ENCODE assay signal across 31 mouse cellular contexts in the genomic region with DNA sequence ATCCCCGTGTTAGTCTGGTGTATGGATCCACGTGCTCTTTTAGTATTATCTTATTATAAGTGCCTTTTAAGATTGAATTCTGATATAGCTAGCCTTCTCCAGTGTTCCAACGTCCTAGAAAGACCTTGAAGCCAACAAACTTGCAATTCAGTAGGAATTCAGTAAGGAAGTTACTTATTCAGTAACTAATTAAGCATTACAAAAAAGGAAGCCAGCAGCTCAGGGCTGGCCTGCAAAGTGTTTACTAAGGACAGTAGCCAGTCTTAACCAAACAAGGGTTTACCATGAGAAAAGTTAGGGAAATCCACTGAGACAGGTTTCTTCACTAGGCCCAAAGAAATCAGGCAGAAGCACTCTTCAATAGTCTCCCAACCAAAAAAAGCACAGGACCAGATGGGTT. TPM values are rescaled to one million over a fixed set of nuclear protein-coding genes. Genes with fewer than 3 reads are reported as not detected.
"Had no signal": no experiment of that assay in that cellular context is flagged by ENCODE, and none has a peak within 500 bp of the region (broad histone marks: within the 10 kb centered on the region; RNA-seq: fewer than 3 reads in every experiment).

No protein-coding gene starts in this region.

RNA-seq across cellular contexts. Expression of a gene that starts 13.4 kb away (rescaled TPM):
- total RNA-seq: common myeloid progenitor, adult 5-6 weeks; forebrain, postnatal 0 days; gastrocnemius, adult 18-20 months; gastrocnemius, adult 2 months; gastrocnemius, adult 8-10 months; gastrocnemius, postnatal 10 days; gastrocnemius, postnatal 14 days; gastrocnemius, postnatal 25 days; gastrocnemius, postnatal 36 days; gastrocnemius, postnatal 4 days; granulocyte monocyte progenitor cell, adult 5-6 weeks; heart, adult 18-20 months; heart, adult 2 months; heart, adult 8-10 months had no signal
- polyA plus RNA-seq: cortical plate, adult 2 months; embryonic facial prominence, embryonic 10.5 days; embryonic facial prominence, embryonic 11.5 days; embryonic facial prominence, embryonic 12.5 days; embryonic facial prominence, embryonic 13.5 days; embryonic facial prominence, embryonic 14.5 days; embryonic facial prominence, embryonic 15.5 days; erythroblast, embryonic 14.5 days; forebrain, embryonic 10.5 days; forebrain, embryonic 11.5 days; forebrain, embryonic 12.5 days; forebrain, embryonic 13.5 days; forebrain, embryonic 14.5 days; forebrain, embryonic 15.5 days; forebrain, embryonic 16.5 days; forebrain, postnatal 0 days; frontal cortex, adult 2 months; gonadal fat pad, adult 2 months; heart, adult 2 months had no signal
